Mouse (Mus musculus): ENCODE results near the gene R3hdml.

DNA sequence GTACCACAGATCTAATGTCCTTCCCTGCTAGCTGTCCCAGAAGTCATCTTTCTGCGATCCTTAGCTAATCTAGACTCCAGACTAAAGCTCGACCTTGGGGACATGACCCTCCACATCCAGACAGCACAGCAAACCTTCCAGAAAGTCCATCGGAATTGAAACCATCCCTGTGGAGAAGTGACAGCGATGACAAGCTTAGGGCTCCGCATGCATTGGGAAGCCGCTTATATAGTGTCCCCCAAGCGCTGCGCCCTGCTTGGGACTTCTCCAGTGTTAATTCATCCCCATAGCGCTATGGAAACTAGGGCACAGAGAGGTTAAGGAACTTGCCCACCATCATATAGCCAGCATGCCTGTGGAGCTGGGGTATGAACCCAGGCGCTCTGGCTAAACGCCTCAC, 29.3 kb upstream of the R3hdml start:
- TF ChIP-seq CTCF (IDR thresholded peaks at IDR 0.05; ENCODE audit: borderline replicate concordance, control insufficient read depth, extremely low read depth, insufficient read depth, low read length, poor library complexity) (no peak), POLR2A (IDR thresholded peaks at IDR 0.05; ENCODE audit: control insufficient read depth, extremely low read depth, insufficient read depth, low read length, poor library complexity) (no peak)

Measured in thymus, adult 2 months (tissue).